Mouse (Mus musculus) layer of hippocampus, adult 2 months (tissue): ENCODE results near the gene Tsks. TPM values are rescaled to one million over a fixed set of nuclear protein-coding genes. Genes with fewer than 3 reads are reported as not detected.

Experiments used
- DNase-seq, 2 experiments: peaks; one replicate each; pipeline ENCODE4 v3.0.0; 2022; ENCODE audit warnings: low spot score in 2 of 2
- H3K27ac ChIP-seq: fragments of 200-600 bp; 2 replicates; pipeline ENCODE4 v1.8.1; 2022
- H3K4me3 ChIP-seq: fragments of 200-600 bp; 2 replicates; pipeline ENCODE4 v1.8.1; 2022; ENCODE audit warnings: mild to moderate bottlenecking
- CTCF ChIP-seq: fragments of 200-600 bp; conservative IDR thresholded peaks from 2 replicates; pipeline ENCODE4 v1.8.1; 2022; ENCODE audit warnings: antibody characterized with exemption, mild to moderate bottlenecking, moderate library complexity
- long read RNA-seq, 2 experiments: library from polyadenylated mRNA; stranded (forward); transcript quantifications; one replicate each; pipeline ENCODE4 v2.0.0; 2021; ENCODE audit warnings: borderline mapping rate in 2 of 2
- total RNA-seq, 2 experiments: library from RNA; stranded (reverse); gene quantifications; 2 replicates each; pipeline ENCODE4 v1.2.3; 2021

The Tsks gene
- 1 to 10 TPM; 1.3 to 2.0 TPM for total RNA-seq
- long read RNA-seq, experiment 1, partial matches to known transcripts, result 1 of 4 reads
- long read RNA-seq, experiment 1, other reads (novel, unspliced or antisense), result 3 of 4 reads
- long read RNA-seq, experiment 2, partial matches to known transcripts, result 0 of 2 reads
- long read RNA-seq, experiment 2, other reads (novel, unspliced or antisense), result 2 of 2 reads

- no peak for DNase-seq
- Histone ChIP-seq H3K27ac (no peak within 1 kb of the TSS), H3K4me3 (no peak within 1 kb of the TSS)
- no peak for TF ChIP-seq CTCF
These were observed at the start of gene Tsks for GRCm38 (mm10) chr7:44942904-44943303. Gene Tsks (plus strand): TSS chr7:44943204.

- Histone ChIP-seq H3K4me3 (no peak overlapping the region), H3K27ac (peak overlapping the region; percentile 99)
- DNase-seq, result no peak
- no peak for TF ChIP-seq CTCF
These were observed 48.8 kb upstream of the Tsks start for GRCm38 (mm10) chr7:44894175-44894574.

GRCm38 (mm10) chr7:44895206-44895592 lies 47.8 kb upstream of the Tsks start:
- H3K4me3 ChIP-seq, result peak overlapping the region; percentile 84
- no peak for TF ChIP-seq CTCF
- peak overlapping the region; percentile 99 for H3K27ac ChIP-seq
- DNase-seq, result no peak

- peak; percentile 84 for TF ChIP-seq CTCF
These were observed 47.2 kb upstream of the Tsks start, which contains the start of gene Fuz for GRCm38 (mm10) chr7:44895593-44896434. Gene Fuz (plus strand): TSS chr7:44896079.

GRCm38 (mm10) chr7:44896499-44896898 lies 46.5 kb upstream of the Tsks start:
- H3K4me3 ChIP-seq, result peak overlapping the region; percentile 84
- H3K27ac ChIP-seq, result peak overlapping the region; percentile 99
- no peak for TF ChIP-seq CTCF
- no peak for DNase-seq

More at GRCm38 (mm10) chr7:44895593-44896434, 47.2 kb upstream of the Tsks start, which contains the start of gene Fuz:
- Histone ChIP-seq H3K4me3 (peak within 1 kb of the TSS; percentile 84), H3K27ac (peak within 1 kb of the TSS; percentile 99)
- peak; percentile 92 to 95 for DNase-seq

GRCm38 (mm10) chr7:44898607-44899006 lies 44.4 kb upstream of the Tsks start:
- no peak for DNase-seq
- peak; percentile 58 for TF ChIP-seq CTCF
- Histone ChIP-seq H3K27ac (peak overlapping the region; percentile 63; the same call in 1 of the 2 replicates), H3K4me3 (no peak overlapping the region)

- Histone ChIP-seq H3K27ac (peak overlapping the region; percentile 63), H3K4me3 (no peak overlapping the region; the same call in 1 of the 2 replicates)
- no peak for TF ChIP-seq CTCF
- no peak for DNase-seq
These were observed 42.4 kb upstream of the Tsks start for GRCm38 (mm10) chr7:44900632-44901031.

GRCm38 (mm10) chr7:44901230-44901722 lies 41.7 kb upstream of the Tsks start:
- TF ChIP-seq CTCF, result peak; percentile 62
- DNase-seq, result peak in 1 of 2 experiments; percentile 18
- H3K4me3 ChIP-seq, result no peak overlapping the region
- peak overlapping the region; percentile 63; the same call in 1 of the 2 replicates for H3K27ac ChIP-seq

- Histone ChIP-seq H3K27ac (peak overlapping the region; percentile 65), H3K4me3 (no peak overlapping the region)
- DNase-seq, result no peak
- no peak for TF ChIP-seq CTCF
These were observed 37.6 kb upstream of the Tsks start for GRCm38 (mm10) chr7:44905430-44905829.

- no peak for TF ChIP-seq CTCF
- peak overlapping the region; percentile 56 for H3K27ac ChIP-seq
- H3K4me3 ChIP-seq, result no peak overlapping the region
- DNase-seq, result peak in 1 of 2 experiments; percentile 30
These were observed 34.1 kb upstream of the Tsks start for GRCm38 (mm10) chr7:44908706-44909476.

- no peak overlapping the region for H3K27ac ChIP-seq
- DNase-seq, result no peak
- H3K4me3 ChIP-seq, result no peak overlapping the region
- no peak for TF ChIP-seq CTCF
These were observed 28.6 kb upstream of the Tsks start for GRCm38 (mm10) chr7:44914396-44914795.

GRCm38 (mm10) chr7:44915314-44915713 lies 27.7 kb upstream of the Tsks start:
- DNase-seq, result no peak
- Histone ChIP-seq H3K27ac (no peak overlapping the region), H3K4me3 (no peak overlapping the region)
- no peak for TF ChIP-seq CTCF
